Mouse (Mus musculus): ENCODE data around the gene Sdad1.
"Not testable (repeated sequence)": the region's sequence is repeated elsewhere in the genome, so short reads cannot be mapped to it uniquely, and the experiment has no call there.

Sdad1 gene

GRCm38 (mm10) chr5:92309681-92310511 lies at the start of gene Sdad1:
Sdad1 (minus strand) TSS chr5:92310479.
- in situ Hi-C loops (cut with MboI, MseI): no loop called here

GRCm38 (mm10) chr5:92358767-92359455 lies 48.6 kb upstream of the Sdad1 start:
- in situ Hi-C loops (cut with MboI, MseI): no loop called here

- in situ Hi-C loops (cut with MboI, MseI): no loop called here
These were observed 47.8 kb upstream of the Sdad1 start for GRCm38 (mm10) chr5:92358033-92358432.

- in situ Hi-C loops (cut with MboI, MseI): no loop called here
These were observed 43.2 kb upstream of the Sdad1 start for GRCm38 (mm10) chr5:92353517-92353916.

GRCm38 (mm10) chr5:92352716-92353115 lies 42.4 kb upstream of the Sdad1 start:
- in situ Hi-C loops (cut with MboI, MseI): not testable (repeated sequence)

GRCm38 (mm10) chr5:92349731-92350130 lies 39.5 kb upstream of the Sdad1 start:
- in situ Hi-C loops (cut with MboI, MseI): no loop called here

GRCm38 (mm10) chr5:92348794-92349413 lies 38.6 kb upstream of the Sdad1 start, which contains the start of gene Cxcl10:
Cxcl10 (minus strand) TSS chr5:92348889.
- in situ Hi-C loops (cut with MboI, MseI): no loop called here

- in situ Hi-C loops (cut with MboI, MseI): no loop called here
These were observed 34.7 kb upstream of the Sdad1 start for GRCm38 (mm10) chr5:92345006-92345405.

- in situ Hi-C loops (cut with MboI, MseI): loop anchor here (5.0 kb wide), 1 partner anchor 37 kb away; no protein-coding TSS in a partner anchor
These were observed 30.3 kb upstream of the Sdad1 start for GRCm38 (mm10) chr5:92340606-92341005.

GRCm38 (mm10) chr5:92336743-92337142 lies 26.5 kb upstream of the Sdad1 start:
- in situ Hi-C loops (cut with MboI, MseI): no loop called here

GRCm38 (mm10) chr5:92332359-92332840 lies 22.1 kb upstream of the Sdad1 start:
- in situ Hi-C loops (cut with MboI, MseI): no loop called here

GRCm38 (mm10) chr5:92331635-92332338 lies 21.5 kb upstream of the Sdad1 start, which contains the start of gene Art3:
Art3 (plus strand) TSS chr5:92331827.
- in situ Hi-C loops (cut with MboI, MseI): no loop called here

GRCm38 (mm10) chr5:92331122-92331521 lies 20.8 kb upstream of the Sdad1 start:
- in situ Hi-C loops (cut with MboI, MseI): no loop called here

GRCm38 (mm10) chr5:92327929-92328328 lies 17.6 kb upstream of the Sdad1 start, which contains the start of gene Cxcl9:
Cxcl9 (minus strand) TSS chr5:92328079.
- in situ Hi-C loops (cut with MboI, MseI): loop anchor here (10.0 kb wide), 1 partner anchor 1733 kb away; no protein-coding TSS in a partner anchor

GRCm38 (mm10) chr5:92327367-92327766 lies 17.1 kb upstream of the Sdad1 start:
- in situ Hi-C loops (cut with MboI, MseI): loop anchor here (10.0 kb wide), 1 partner anchor 1733 kb away; no protein-coding TSS in a partner anchor

- in situ Hi-C loops (cut with MboI, MseI): loop anchor here (10.0 kb wide), 1 partner anchor 1728 kb away; no protein-coding TSS in a partner anchor
These were observed 13.0 kb upstream of the Sdad1 start for GRCm38 (mm10) chr5:92323264-92323663.

GRCm38 (mm10) chr5:92322612-92323011 lies 12.3 kb upstream of the Sdad1 start:
- in situ Hi-C loops (cut with MboI, MseI): loop anchor here (10.0 kb wide), 1 partner anchor 1728 kb away; no protein-coding TSS in a partner anchor

- in situ Hi-C loops (cut with MboI, MseI): loop anchor here (10.0 kb wide), 1 partner anchor 1727 kb away; no protein-coding TSS in a partner anchor
These were observed 11.5 kb upstream of the Sdad1 start for GRCm38 (mm10) chr5:92321631-92322400.

- in situ Hi-C loops (cut with MboI, MseI): loop anchor here (5.0 kb wide), 1 partner anchor 59 kb away; no protein-coding TSS in a partner anchor
These were observed 8.3 kb upstream of the Sdad1 start for GRCm38 (mm10) chr5:92318596-92318995.

GRCm38 (mm10) chr5:92318119-92318518 lies 7.8 kb upstream of the Sdad1 start:
- in situ Hi-C loops (cut with MboI, MseI): loop anchor here (5.0 kb wide), 1 partner anchor 59 kb away; no protein-coding TSS in a partner anchor
